Mouse (Mus musculus): ENCODE measurements around the gene Olfr699.

GRCm38 (mm10) chr7:106793098-106793497, at the start of gene Olfr699:
- TF ChIP-seq POLR2A (IDR thresholded peaks at IDR 0.05; ENCODE audit: insufficient read depth, low read depth, low read length), result no peak
- no peak for TF ChIP-seq CTCF (IDR thresholded peaks at IDR 0.05; ENCODE audit: insufficient read depth, low read depth, low read length)
